Mouse (Mus musculus) hematopoietic multipotent progenitor cell, adult 10-12 weeks (in vitro differentiated cells): ENCODE measurements around the gene Ccdc107. TPM values are rescaled to one million over a fixed set of nuclear protein-coding genes. Genes with fewer than 3 reads are reported as not detected.

Source experiments
- polyA plus RNA-seq: library from polyadenylated mRNA; stranded (reverse); fragments of >175 nt; gene quantifications from 2 replicates; pipeline ENCODE4 v1.2.3, GENCODE M21; 2012; ENCODE audit warnings: low replicate concordance

Gene Ccdc107
- polyA plus RNA-seq = 85.7 and 181 TPM in 2 replicates

GRCm38 (mm10) chr4:43492821-43493185, at the start of gene Ccdc107:
Gene Ccdc107 (plus strand): TSS chr4:43492900.

GRCm38 (mm10) chr4:43454041-43454836, 38.5 kb upstream of the Ccdc107 start, which contains the start of gene Cd72:
Gene Cd72 (minus strand): TSS chr4:43454628.

GRCm38 (mm10) chr4:43483535-43484091, 9.1 kb upstream of the Ccdc107 start, which contains the start of gene Sit1:
Gene Sit1 (minus strand): TSS chr4:43483734.

GRCm38 (mm10) chr4:43499407-43500333, 7.0 kb downstream of the Ccdc107 start, which contains the start of gene Arhgef39:
Gene Arhgef39 (minus strand): TSS chr4:43499695.

GRCm38 (mm10) chr4:43506536-43507185, 14.0 kb downstream of the Ccdc107 start, which contains the start of gene Car9:
Gene Car9 (plus strand): TSS chr4:43506966.

Other genes with a start within 250 kb of the Ccdc107 start
- gene Atp8b5, start 225.7 kb upstream of the Ccdc107 start, polyA plus RNA-seq = not detected in 2 replicates
- gene Rusc2, start 110.9 kb upstream of the Ccdc107 start, polyA plus RNA-seq = 2.8 and 4.5 TPM in 2 replicates
- gene Fam166b, start 63.8 kb upstream of the Ccdc107 start, polyA plus RNA-seq = not detected in 2 replicates
- 138 and 197 TPM in 2 replicates for gene Tesk1, start 51.0 kb upstream of the Ccdc107 start, polyA plus RNA-seq
- gene Cd72, start 38.3 kb upstream of the Ccdc107 start, polyA plus RNA-seq = 75.3 and 370 TPM in 2 replicates
- gene Sit1, start 9.2 kb upstream of the Ccdc107 start, polyA plus RNA-seq = 28.2 and 68.1 TPM in 2 replicates
- 1.9 and 5.7 TPM in 2 replicates for gene Arhgef39, start 6.8 kb downstream of the Ccdc107 start, polyA plus RNA-seq
- gene Car9, start 14.1 kb downstream of the Ccdc107 start, polyA plus RNA-seq = 0.90 TPM in 1 of 2 replicates, not detected in the other
- gene Tpm2, start 30.9 kb downstream of the Ccdc107 start, polyA plus RNA-seq = 1.2 and 1.9 TPM in 2 replicates
- 4.0 and 5.4 TPM in 2 replicates for gene Creb3, start 69.4 kb downstream of the Ccdc107 start, polyA plus RNA-seq
- gene Tln1, start 69.8 kb downstream of the Ccdc107 start, polyA plus RNA-seq = 255 and 288 TPM in 2 replicates
- gene Rgp1, start 85.8 kb downstream of the Ccdc107 start, polyA plus RNA-seq = 21.3 and 132 TPM in 2 replicates
- 19.2 and 22.4 TPM in 2 replicates for gene Gba2, start 86.0 kb downstream of the Ccdc107 start, polyA plus RNA-seq
- 0.22 TPM in 1 of 2 replicates, not detected in the other for gene Msmp, start 91.6 kb downstream of the Ccdc107 start, polyA plus RNA-seq
- 0.38 and 0.63 TPM in 2 replicates for gene Npr2, start 139.0 kb downstream of the Ccdc107 start, polyA plus RNA-seq
- gene Spag8, start 160.7 kb downstream of the Ccdc107 start, polyA plus RNA-seq = 0.47 TPM in 1 of 2 replicates, not detected in the other
- gene Hint2, start 163.6 kb downstream of the Ccdc107 start, polyA plus RNA-seq = 27.8 and 37.0 TPM in 2 replicates
- gene Tmem8b, start 176.1 kb downstream of the Ccdc107 start, polyA plus RNA-seq = 4.0 and 9.5 TPM in 2 replicates
- 0.04 and 0.05 TPM in 2 replicates for gene Fam221b, start 176.2 kb downstream of the Ccdc107 start, polyA plus RNA-seq
- not detected in 2 replicates for gene Olfr70, start 207.9 kb downstream of the Ccdc107 start, polyA plus RNA-seq
- gene Olfr71, start 217.4 kb downstream of the Ccdc107 start, polyA plus RNA-seq = not detected in 2 replicates
- not detected in 2 replicates for gene Hrct1, start 234.3 kb downstream of the Ccdc107 start, polyA plus RNA-seq
- not detected in 2 replicates for gene Spaar, start 237.1 kb downstream of the Ccdc107 start, polyA plus RNA-seq